Mouse (Mus musculus): ENCODE data around the gene Pnrc2. TPM values are rescaled to one million over a fixed set of nuclear protein-coding genes. Genes with fewer than 3 reads are reported as not detected.

Pnrc2 gene
- total RNA-seq, 2 experiments from 2014 or later, result 54.5 to 56.3 TPM

DNA sequence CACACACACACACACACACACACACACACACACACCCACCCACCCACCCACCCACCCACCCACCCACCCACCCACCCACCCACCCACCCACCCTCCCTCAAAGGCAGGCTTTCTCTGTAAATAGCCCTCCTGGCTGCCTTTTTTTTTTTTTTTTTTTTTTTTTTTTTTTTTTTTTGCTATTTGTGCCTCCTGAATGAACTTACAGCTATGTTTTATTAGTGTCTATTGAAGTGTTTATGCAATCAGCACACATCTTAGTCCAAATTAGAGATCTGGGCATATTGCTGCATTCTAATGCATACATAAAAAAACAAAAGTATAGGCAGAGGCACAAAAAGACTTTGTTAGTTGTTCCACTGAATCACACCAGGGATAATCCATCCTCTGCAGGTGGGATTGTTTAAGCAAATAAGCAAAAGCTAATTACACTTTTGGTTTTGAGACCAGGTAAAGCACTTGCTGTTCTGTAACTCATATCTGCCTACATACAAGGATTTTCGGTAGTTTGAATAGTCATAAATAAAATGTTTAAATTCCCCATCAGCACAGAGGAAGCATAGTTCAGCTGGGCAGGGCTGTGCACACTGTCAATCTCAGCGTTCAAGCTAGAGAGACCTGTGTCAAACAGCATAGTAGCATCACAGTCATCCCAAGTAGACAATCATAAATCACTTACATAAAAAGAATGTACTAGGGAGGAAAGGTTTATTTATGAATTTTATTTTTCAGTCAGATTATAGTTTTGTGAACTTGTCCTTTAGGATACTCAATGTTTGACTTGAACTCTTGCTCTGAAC is 3.2 kb downstream of the Pnrc2 start:
- no peak for DNase-seq

DNA sequence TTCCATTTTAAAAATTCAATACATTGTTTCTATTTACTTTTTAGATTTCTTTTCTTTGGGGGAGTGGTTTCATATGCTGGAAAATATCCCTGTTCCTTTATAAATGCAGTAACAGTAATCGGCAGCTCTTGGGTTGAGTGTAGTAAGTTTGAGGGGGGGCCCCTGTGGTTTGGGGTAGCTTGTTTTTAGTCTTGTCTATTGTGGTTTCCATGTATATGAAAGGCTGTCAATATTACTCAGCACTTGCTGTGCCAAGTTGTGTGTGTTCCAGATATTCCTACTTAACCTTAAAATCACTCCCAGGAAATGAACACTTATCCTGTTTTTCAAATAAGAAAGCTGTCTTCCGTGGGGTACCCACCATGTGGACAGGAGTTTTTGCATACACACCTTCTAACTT is 4.7 kb downstream of the Pnrc2 start:
- DNase-seq, result no peak

- no peak for DNase-seq
These were observed 16.0 kb downstream of the Pnrc2 start for GRCm38 (mm10) chr4:135857597-135858186.

GRCm38 (mm10) chr4:135856223-135857091 is 17.2 kb downstream of the Pnrc2 start:
- DNase-seq, result peak; percentile 50 to 55

DNA sequence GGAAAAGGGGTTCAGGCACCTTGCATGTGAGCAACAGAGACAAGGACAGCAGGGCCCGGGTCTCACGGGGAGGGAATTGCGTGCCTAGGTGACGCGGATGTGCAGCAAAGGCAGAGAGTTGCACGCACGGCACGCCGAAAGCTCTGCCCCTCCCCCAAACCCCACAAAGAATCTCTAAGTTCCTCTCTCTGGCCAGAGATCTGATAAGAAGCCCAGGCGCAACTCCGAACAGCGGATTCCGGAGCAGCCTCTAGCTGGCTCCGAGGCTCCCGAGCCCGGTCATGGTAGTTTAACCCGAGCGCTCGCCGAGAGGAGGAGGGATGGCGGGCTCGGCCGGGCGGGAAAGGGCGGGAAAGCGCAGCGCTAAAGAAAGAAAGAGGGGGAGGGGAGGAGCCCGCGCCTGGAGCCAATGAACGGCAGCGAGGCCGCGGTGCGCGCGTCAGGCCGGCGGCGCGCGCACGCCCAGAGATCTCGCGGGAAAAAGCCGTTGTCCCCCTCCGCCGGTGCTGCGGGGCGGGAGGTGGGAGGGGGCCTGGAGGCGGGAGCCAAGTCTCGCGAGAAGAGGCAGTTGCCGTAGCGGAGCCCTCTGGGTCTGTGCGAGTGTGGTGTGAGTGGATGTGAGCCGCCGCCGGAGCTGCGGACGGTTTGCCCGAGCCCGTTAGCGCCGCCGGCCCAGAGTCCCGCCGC is 18.0 kb downstream of the Pnrc2 start, which contains the start of gene Srsf10:
Srsf10 (plus strand) TSS at position 212 of the 687 bp plus-strand sequence.
- peak; percentile 92 to 94 for DNase-seq

DNA sequence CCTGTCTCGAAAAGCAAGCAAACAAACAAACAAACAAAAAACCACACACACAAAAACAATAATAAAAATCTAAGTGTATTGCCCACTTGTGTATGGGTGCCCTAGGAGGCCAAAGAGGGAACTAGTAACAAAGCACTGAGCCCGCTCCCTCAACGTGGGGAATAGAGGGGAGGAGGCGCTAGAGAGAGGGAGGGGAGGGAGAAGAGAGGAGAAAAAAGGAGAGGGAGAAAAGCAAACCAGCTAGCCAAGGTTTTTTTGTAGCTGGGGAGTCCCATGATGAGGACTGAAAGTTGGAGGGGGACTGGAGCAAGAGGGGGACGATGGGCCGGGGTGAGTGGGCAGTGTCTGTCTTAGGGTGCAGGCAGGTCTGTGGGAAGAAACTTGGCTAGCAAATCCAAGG is 18.6 kb downstream of the Pnrc2 start:
- no peak for DNase-seq

DNA sequence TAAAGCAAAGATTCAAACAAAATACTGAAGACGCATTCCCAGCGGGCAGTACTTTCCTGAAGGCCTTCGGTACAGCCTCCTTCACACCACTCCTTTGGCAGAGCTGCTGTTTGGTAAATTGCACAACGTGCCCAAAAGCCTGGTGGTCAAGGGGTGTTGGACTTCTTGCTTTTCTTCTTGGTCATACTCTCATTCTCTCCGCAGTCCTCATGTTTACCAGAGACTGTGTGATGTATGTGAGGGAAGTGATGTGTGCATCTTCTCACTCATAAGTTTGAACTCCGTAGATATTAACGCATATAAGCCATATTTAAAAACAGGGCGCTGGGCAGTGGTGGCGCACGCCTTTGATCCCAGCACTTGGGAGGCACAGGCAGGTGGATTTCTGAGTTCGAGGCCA is 19.0 kb downstream of the Pnrc2 start:
- DNase-seq, result no peak

- peak; percentile 51 to 58 for DNase-seq
These were observed 19.6 kb downstream of the Pnrc2 start for GRCm38 (mm10) chr4:135853987-135854546.

- DNase-seq, result no peak
These were observed 21.7 kb downstream of the Pnrc2 start for GRCm38 (mm10) chr4:135851942-135852341.

GRCm38 (mm10) chr4:135850411-135851095 is 23.1 kb downstream of the Pnrc2 start:
- peak; percentile 72 to 77 for DNase-seq

- no peak for DNase-seq
These were observed 26.1 kb downstream of the Pnrc2 start for GRCm38 (mm10) chr4:135847581-135847980.

- no peak for DNase-seq
These were observed 29.2 kb downstream of the Pnrc2 start for GRCm38 (mm10) chr4:135844400-135844799.

GRCm38 (mm10) chr4:135839293-135840011 is 34.2 kb downstream of the Pnrc2 start:
- DNase-seq, result no peak

DNA sequence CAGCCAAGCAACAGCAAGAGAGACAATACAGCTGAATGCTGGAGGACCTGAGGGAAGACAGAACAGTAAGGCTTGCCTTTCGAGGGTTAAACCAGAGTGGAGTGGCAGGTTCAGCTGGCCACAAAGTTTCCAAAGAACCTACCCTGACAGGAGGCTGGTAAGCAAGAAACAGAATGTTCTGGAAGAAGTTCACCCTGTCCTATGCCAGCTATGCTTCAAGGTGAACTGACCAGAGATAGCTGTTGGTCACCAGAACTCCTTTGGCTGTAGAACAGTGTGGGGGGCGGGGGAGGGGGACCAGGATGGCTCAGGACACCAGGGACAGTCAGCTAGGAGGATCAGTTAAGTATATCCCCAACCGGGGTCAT is 34.7 kb downstream of the Pnrc2 start:
- DNase-seq, result no peak

DNA sequence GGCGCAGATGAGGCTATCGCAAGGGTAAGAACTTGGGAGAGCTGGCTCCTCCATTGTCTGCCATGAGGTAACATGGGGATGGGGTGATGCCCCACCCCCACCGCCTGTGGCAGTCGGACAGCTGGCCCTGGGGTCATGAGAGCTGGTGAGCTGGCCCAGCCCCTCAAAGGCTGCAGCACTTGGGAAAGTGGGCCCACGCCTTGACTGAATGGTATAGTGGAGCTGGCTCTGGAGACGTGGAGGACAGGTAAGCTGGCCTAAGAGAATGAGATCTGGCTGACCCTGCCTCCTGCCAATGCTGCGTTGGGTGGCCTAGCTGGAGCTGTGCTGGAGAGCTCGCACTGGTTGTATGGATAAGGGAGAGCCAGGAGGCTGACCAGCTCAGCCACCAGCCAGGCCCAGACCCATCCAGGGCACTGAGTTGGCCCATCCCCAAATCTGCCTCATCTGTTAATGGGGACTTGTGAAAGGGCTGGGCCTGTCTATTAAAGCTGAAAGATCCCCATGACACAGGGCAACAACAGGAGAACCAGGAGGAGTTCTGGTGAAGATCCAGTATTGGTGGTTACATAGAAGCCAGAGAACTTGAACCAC is 39.4 kb downstream of the Pnrc2 start:
- DNase-seq, result no peak

DNA sequence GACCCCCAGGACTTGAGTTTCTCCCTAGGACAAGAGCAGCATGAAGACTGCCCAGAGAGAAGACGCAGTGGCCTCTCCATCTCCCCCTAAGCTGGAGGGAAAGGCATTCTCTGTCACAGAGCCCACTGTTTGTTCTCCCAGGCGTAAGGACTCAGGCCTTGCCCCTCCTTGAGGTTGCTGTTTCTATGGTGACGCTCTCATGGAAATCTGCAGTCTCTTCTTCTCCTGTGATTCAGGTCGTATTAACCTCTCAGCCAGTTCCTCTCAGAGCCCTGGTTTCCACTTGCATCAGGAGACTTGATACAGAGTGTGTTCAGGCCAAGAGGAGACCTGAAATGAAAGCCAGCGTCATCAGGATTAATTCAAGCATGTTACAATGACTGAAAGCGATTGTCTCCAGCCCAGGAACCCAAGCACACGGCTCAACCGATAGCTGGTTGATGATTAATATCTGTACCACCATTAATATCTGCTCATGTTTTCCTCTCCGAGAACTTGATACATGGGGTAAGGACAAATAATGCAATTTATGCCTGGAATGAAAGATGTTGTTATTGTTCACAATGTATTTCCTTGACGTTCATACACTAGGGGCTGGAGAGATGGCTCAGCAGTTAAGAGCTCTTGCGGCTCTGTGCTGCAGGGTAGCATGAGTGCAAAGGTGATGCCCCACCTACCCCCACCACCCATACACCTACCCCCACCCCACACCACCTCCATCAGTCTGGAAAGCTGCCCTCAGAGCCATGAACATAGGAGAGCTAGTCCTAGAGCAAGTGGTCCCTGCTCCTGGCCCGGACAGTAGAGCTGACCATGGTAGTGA is 40.1 kb downstream of the Pnrc2 start:
- no peak for DNase-seq

GRCm38 (mm10) chr4:135832070-135832469 is 41.6 kb downstream of the Pnrc2 start:
- DNase-seq, result no peak

GRCm38 (mm10) chr4:135828491-135828890 is 45.2 kb downstream of the Pnrc2 start:
- DNase-seq, result peak; percentile 44 to 50

DNA sequence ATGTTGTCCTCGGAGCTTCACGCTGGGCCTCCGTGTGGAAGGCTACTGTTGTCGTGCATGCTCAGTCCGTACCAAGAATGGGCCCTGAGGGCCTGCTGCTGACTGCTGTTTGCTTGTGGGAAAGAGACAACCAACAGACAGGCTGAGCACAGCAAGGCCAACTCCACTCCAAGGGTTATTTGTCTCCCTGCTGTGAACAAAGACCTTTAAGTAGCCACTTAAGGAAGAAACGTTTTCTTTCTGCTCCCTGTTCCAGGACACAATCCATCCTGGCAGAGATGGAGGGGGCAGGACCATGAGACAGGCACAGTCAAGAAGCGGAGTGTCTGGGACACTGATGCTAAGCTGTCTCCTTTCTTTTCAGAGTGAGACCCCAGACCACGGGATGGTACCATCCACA is 49.4 kb downstream of the Pnrc2 start:
- no peak for DNase-seq

- DNase-seq, result no peak
These were observed 50.4 kb downstream of the Pnrc2 start for GRCm38 (mm10) chr4:135823298-135823697.
